Mouse (Mus musculus) A20 (cell line): ENCODE data around the gene Sema3g.
A peak's percentile ranks its signal among the peaks of the same experiment; 100 is the strongest.

Source experiments
- DNase-seq: peaks from one replicate; pipeline ENCODE4 v3.0.0-alpha.2; 2011; ENCODE audit warnings: low read depth, low spot score

The Sema3g gene

DNA sequence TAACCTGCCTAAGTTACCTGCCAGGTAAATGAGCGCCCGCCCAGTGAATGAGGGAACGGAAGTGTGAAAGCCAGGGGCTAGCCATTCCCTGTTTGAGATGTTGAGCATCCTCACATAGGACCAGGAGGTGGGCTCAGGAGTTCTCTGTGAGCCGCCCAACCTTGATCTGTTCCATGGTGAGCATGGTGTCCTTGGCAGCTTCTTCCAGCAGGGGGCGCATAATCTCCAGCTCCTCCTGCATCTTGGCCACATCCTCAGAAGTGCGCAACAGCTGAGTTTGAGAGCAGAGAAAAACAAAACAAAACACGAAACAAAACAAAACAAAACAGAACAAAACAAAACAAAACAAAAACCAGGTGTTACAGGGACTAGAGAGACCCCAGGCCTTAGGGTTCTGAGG is 54.5 kb downstream of the Sema3g start:
- DNase-seq, result peak; percentile 68
